Mouse (Mus musculus) stomach, embryonic 14.5 days (tissue): ENCODE measurements around the gene Gm43951. TPM values are rescaled to one million over a fixed set of nuclear protein-coding genes. Genes with fewer than 3 reads are reported as not detected.
"Not testable (repeated sequence)": the region's sequence is repeated elsewhere in the genome, so short reads cannot be mapped to it uniquely, and the experiment has no call there.

ENCODE experiments used
- ATAC-seq: fragments of 200-750 bp; cut with Nextera tagmentation; 2 replicates; pipeline ENCODE4 v1.8.0; 2017; ENCODE audit warnings: low read depth, moderate TSS enrichment; ENCODE audit not compliant: insufficient number of reproducible peaks, insufficient read depth, low FRiP score
- H3K27ac ChIP-seq: fragments of 300-500 bp; sonication (generic); 2 replicates; pipeline ENCODE4 v1.5.1; 2014; ENCODE audit warnings: mild to moderate bottlenecking, low read length, moderate library complexity, mixed read lengths
- H3K27me3 ChIP-seq: fragments of 300-500 bp; sonication (generic); 2 replicates; pipeline ENCODE4 v1.6.1; 2014; ENCODE audit warnings: low read length, control low read depth, mixed read lengths; ENCODE audit not compliant: control insufficient read depth, insufficient read depth
- H3K36me3 ChIP-seq: fragments of 300-500 bp; sonication (generic); 2 replicates; pipeline ENCODE4 v1.6.1; 2014; ENCODE audit warnings: mild to moderate bottlenecking, control low read depth, low read length, moderate library complexity, mixed read lengths; ENCODE audit not compliant: control insufficient read depth, insufficient read depth
- H3K4me1 ChIP-seq: fragments of 300-500 bp; sonication (generic); 2 replicates; pipeline ENCODE4 v1.6.1; 2014; ENCODE audit warnings: low read length, control low read depth, mixed read lengths; ENCODE audit not compliant: control insufficient read depth, insufficient read depth
- H3K4me2 ChIP-seq: fragments of 300-500 bp; sonication (generic); replicated peaks from 2 replicates; pipeline ENCODE4 v1.6.1; 2014; ENCODE audit warnings: low read depth, low read length, control low read depth
- H3K4me3 ChIP-seq: fragments of 300-500 bp; sonication (generic); 2 replicates; pipeline ENCODE4 v1.5.1; 2014; ENCODE audit warnings: low read depth, low read length, control low read depth
- H3K9ac ChIP-seq: fragments of 300-500 bp; sonication (generic); replicated peaks from 2 replicates; pipeline ENCODE4 v1.6.1; 2014; ENCODE audit warnings: low read depth, mild to moderate bottlenecking, control low read depth, low read length, moderate library complexity, mixed read lengths
- H3K9me3 ChIP-seq: fragments of 300-500 bp; sonication (generic); 2 replicates; pipeline ENCODE4 v1.6.1; 2016; ENCODE audit warnings: low read depth, low read length, control low read depth; ENCODE audit not compliant: control insufficient read depth
- WGBS: fragments of 180-500 bp; shearing (Covaris S2); extraction: QIAGEN DNeasy Blood & Tissue Kit; methylation state at CpG from one replicate; pipeline ENCODE4 v1.1.7; 2014; 5-methylcytosine and 5-hydroxymethylcytosine counted together
- polyA plus RNA-seq: library from polyadenylated mRNA; unstranded; fragments of >200 nt; fragmentation: Nextera tagmentation; extraction: Ambion mirVana; gene quantifications from 2 replicates; pipeline ENCODE4 v1.2.1, GENCODE M21; 2014

The Gm43951 gene
- polyA plus RNA-seq, 1 experiment from 2014 or later = not detected

DNA sequence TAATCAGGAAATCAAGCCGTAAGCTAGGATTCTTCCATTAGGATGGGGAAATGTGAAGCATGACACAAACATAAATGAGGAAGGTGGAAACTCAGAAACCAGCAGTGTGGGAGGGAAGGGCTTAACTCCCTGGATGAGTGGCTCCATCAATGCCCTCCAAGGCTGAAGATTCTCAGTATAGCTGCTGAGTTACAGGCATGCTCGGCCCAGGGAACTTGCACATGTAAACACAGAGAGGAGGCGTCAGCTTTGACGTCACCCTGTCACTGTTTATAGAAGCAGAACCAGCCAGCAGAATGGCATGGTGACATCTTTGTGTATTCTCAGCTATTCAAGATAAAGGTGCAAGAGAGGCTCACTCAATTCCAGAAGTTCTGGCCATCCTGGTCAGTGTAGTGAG is 22.4 kb downstream of the Gm43951 start:
- Histone ChIP-seq H3K36me3 (peaks cover 7% of the 10 kb centered on the region; the same call in 1 of the 2 replicates), H3K9me3 (no peaks in the 10 kb centered on the region), H3K4me2 (no peak overlapping the region), H3K4me3 (no peak overlapping the region), H3K4me1 (no peaks in the 10 kb centered on the region), H3K9ac (no peak overlapping the region), H3K27ac (no peak overlapping the region), H3K27me3 (no peaks in the 10 kb centered on the region)
- ATAC-seq = no peak
- WGBS = 63% methylated on average over 4 of the region's 4 CpGs

DNA sequence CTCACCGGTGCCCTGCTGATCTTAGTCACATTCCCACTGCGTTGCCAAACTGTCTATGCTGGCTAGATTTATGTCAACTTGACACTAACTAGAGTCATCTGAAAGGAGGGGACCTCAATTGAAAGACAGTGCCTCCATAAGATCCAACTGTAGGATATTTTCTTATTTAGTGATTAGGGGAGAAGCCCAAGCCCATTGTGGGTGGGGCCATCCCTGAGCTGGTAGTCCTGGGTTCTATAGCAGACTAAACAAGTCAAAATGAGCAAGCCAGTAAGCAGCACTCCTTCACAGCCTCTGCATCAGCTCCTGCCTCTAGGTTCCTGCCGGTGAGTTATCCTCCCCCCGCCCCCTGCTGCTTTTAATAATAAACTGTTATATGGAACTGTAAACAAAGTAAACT is 25.5 kb downstream of the Gm43951 start:
- H3K27ac ChIP-seq = no peak overlapping the region
- H3K27me3 ChIP-seq = no peaks in the 10 kb centered on the region
- no peak overlapping the region for H3K4me3 ChIP-seq
- no peak for ATAC-seq
- no peaks in the 10 kb centered on the region for H3K9me3 ChIP-seq
- WGBS = 80% methylated on average over 4 of the region's 4 CpGs
- H3K9ac ChIP-seq = no peak overlapping the region
- H3K36me3 ChIP-seq = peaks cover 18% of the 10 kb centered on the region; the same call in 1 of the 2 replicates
- no peaks in the 10 kb centered on the region for H3K4me1 ChIP-seq
- H3K4me2 ChIP-seq = no peak overlapping the region

DNA sequence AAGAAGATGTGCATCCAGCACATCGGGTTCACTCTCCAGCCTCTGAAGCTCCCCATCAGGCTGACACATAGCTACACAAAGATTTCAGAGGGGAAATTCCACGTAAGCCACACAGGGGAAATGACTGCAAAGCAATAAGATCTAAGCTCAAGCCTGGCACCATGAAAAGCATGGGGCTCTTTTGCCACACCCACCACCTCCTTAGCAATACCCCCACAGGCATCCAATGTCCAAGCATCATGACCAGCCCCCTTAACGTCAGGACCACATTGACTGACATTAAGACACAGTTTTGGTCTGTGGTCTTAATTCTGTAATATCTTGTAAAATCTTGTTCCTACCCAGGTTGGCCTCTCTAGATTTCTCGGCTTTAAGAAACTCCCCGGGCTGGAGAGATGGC is 26.1 kb downstream of the Gm43951 start:
- 93% methylated on average over 5 of the region's 5 CpGs for WGBS
- no peak overlapping the region for H3K4me3 ChIP-seq
- no peak overlapping the region for H3K9ac ChIP-seq
- H3K4me1 ChIP-seq = no peaks in the 10 kb centered on the region
- no peak for ATAC-seq
- peaks cover 19% of the 10 kb centered on the region for H3K36me3 ChIP-seq
- H3K4me2 ChIP-seq = no peak overlapping the region
- H3K27me3 ChIP-seq = no peaks in the 10 kb centered on the region
- H3K9me3 ChIP-seq = no peaks in the 10 kb centered on the region
- no peak overlapping the region for H3K27ac ChIP-seq

DNA sequence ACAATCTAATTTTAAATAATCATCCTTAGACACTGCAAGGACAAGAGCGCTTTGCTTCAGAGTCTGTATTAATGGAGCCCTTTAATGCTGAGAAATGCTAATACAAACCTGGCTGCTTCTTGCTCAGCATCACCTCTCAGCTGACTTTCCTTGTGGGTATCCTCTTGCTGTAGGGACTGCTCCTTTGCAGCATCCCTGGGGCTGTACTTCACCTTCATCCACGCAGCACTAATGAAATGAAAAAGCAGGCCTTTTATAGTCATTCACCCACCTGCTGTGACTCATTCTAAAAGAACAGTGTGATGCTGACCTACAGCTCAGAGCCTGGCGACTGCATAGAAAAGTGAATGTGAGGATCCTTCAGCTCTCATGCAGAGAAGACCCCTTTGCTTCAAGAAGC is 30.1 kb downstream of the Gm43951 start:
- WGBS = 70% methylated on average over 3 of the region's 3 CpGs
- H3K4me1 ChIP-seq = no peaks in the 10 kb centered on the region
- H3K4me2 ChIP-seq = no peak overlapping the region
- no peak for ATAC-seq
- no peak overlapping the region for H3K27ac ChIP-seq
- H3K36me3 ChIP-seq = peaks cover 38% of the 10 kb centered on the region
- no peaks in the 10 kb centered on the region for H3K27me3 ChIP-seq
- H3K9ac ChIP-seq = no peak overlapping the region
- no peak overlapping the region for H3K4me3 ChIP-seq
- no peaks in the 10 kb centered on the region for H3K9me3 ChIP-seq

DNA sequence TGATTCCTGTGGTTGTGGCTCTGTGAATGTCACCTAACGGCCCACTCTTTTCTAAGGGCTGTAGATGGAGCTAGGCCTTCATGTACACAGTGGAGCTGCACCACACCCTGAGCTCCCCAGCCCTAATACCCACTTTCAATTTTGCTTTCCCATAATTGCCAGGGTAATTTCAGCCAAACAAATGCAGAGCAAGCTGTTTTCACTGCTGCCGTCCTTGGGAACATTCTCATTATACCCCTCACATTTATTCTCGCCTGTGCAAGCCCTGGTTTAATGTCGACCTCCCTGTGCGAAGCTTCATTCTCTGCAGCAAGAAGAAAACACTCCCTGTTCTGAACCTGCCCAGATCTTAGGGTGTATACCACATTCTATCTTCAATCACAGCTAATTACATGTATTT is 30.7 kb downstream of the Gm43951 start:
- no peaks in the 10 kb centered on the region for H3K4me1 ChIP-seq
- H3K36me3 ChIP-seq = peaks cover 38% of the 10 kb centered on the region
- no peaks in the 10 kb centered on the region for H3K27me3 ChIP-seq
- H3K4me3 ChIP-seq = no peak overlapping the region
- no peak overlapping the region for H3K4me2 ChIP-seq
- 91% methylated on average over 5 of the region's 5 CpGs for WGBS
- H3K9me3 ChIP-seq = no peaks in the 10 kb centered on the region
- no peak for ATAC-seq
- no peak overlapping the region for H3K9ac ChIP-seq
- H3K27ac ChIP-seq = no peak overlapping the region

DNA sequence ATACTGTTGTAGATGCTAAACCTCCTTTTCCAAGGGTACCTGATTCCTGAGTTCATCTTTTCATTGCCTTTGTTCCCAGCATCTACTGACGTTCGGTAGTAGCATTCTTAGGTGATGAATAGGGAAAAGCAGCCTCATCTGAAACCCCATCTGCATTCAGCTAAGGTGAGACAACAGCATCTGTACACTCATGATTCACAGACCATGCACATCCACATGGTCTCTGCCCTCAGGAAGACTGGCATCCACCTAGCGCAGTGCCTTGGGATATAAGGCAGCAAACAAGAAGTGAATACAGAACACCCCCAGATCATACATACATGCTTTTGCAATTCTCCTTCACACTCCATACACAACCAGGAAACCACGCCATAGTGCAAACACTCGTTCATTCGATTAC is 31.9 kb downstream of the Gm43951 start:
- H3K27ac ChIP-seq = no peak overlapping the region
- no peak overlapping the region for H3K4me3 ChIP-seq
- H3K9me3 ChIP-seq = no peaks in the 10 kb centered on the region
- H3K4me1 ChIP-seq = no peaks in the 10 kb centered on the region
- no peak overlapping the region for H3K9ac ChIP-seq
- H3K4me2 ChIP-seq = no peak overlapping the region
- H3K36me3 ChIP-seq = peaks cover 38% of the 10 kb centered on the region
- WGBS = 92% methylated on average over 6 of the region's 6 CpGs
- ATAC-seq = no peak
- H3K27me3 ChIP-seq = no peaks in the 10 kb centered on the region

DNA sequence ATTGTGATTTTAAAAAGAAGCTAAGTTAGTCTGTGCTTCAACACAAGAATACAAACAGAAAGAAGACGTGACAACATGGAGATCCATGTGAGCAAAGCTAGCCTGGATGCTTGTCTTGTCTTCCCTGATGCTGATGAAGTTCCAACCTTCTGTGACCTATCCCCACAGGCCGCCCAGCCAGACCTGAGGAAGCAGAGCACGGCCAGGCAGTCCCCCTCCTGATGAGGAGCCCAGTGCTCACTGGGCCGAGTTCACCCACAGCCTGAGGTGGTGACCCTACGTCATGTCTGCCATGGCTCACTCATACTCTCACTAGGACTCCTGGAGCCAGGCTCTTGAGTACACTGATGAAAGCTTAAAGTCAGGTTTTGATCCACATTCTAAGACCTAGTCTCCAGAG is 33.1 kb downstream of the Gm43951 start:
- H3K9me3 ChIP-seq = no peaks in the 10 kb centered on the region
- no peaks in the 10 kb centered on the region for H3K4me1 ChIP-seq
- H3K27me3 ChIP-seq = no peaks in the 10 kb centered on the region
- H3K27ac ChIP-seq = no peak overlapping the region
- H3K4me2 ChIP-seq = no peak overlapping the region
- H3K4me3 ChIP-seq = no peak overlapping the region
- H3K9ac ChIP-seq = no peak overlapping the region
- 83% methylated on average over 5 of the region's 5 CpGs for WGBS
- no peak for ATAC-seq
- peaks cover 37% of the 10 kb centered on the region for H3K36me3 ChIP-seq

DNA sequence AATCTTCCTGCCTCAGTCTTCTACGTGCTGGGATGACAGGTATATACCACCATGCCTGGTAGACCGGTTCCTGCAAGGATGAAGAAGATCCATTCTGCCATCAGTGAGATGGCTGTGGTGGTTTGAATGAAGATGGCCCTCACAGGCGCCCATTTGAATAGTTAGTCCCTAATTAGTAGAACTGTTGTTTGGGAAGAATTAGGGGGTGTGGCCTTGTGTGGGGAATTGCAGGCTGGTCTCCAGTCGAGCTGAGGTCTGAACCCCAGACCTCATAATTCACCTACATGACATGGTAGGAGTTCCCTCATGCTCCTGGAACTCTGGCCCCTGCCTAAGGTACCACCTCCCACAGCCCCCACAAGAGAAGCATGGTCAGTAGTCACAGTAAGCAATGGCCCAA is 34.7 kb downstream of the Gm43951 start:
- peaks cover 29% of the 10 kb centered on the region for H3K36me3 ChIP-seq
- H3K4me1 ChIP-seq, H3K4me2 ChIP-seq, ATAC-seq, H3K4me3 ChIP-seq, H3K9me3 ChIP-seq, H3K27me3 ChIP-seq, H3K27ac ChIP-seq, H3K9ac ChIP-seq: not testable (repeated sequence)
- 79% methylated on average over 4 of the region's 4 CpGs for whole genome bisulfite sequencing

DNA sequence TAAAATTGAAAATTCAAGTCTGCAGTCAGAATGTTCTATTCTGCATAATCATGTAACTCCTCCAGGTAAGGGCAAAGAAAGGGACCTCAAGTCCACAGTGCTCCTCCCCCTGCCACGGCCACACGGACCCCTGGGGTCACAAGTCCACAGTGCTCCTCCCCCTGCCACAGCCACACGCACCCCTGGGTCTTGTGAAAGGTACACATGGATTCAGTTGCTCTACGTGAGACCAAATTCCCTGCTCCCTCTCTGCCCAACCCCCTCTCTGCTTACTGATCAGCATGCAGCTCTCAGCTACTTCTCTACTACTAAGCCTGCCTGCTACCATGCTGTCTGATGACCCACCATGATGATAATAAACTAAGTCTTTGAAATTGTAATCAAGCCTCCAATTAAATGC is 36.8 kb downstream of the Gm43951 start:
- H3K4me1 ChIP-seq = no peaks in the 10 kb centered on the region
- no peaks in the 10 kb centered on the region for H3K9me3 ChIP-seq
- ATAC-seq = no peak
- no peaks in the 10 kb centered on the region for H3K27me3 ChIP-seq
- 69% methylated on average over 4 of the region's 4 CpGs for WGBS
- H3K9ac ChIP-seq = 0 out of 2 replicates have a peak overlapping the region, but pooled peaks have one; percentile 1
- peaks cover 27% of the 10 kb centered on the region for H3K36me3 ChIP-seq
- no peak overlapping the region for H3K27ac ChIP-seq
- no peak overlapping the region for H3K4me2 ChIP-seq
- no peak overlapping the region for H3K4me3 ChIP-seq
